Mouse (Mus musculus) hindbrain, embryonic 16.5 days (tissue): ENCODE results near the gene Metrnl. TPM values are rescaled to one million over a fixed set of nuclear protein-coding genes. Genes with fewer than 3 reads are reported as not detected.
A peak's percentile ranks its signal among the peaks of the same experiment; 100 is the strongest.

Experiments used
- ATAC-seq: fragments of 200-750 bp; cut with Nextera tagmentation; 2 replicates; pipeline ENCODE4 v1.8.0; 2017; ENCODE audit warnings: moderate TSS enrichment, moderate library complexity
- H3K27ac ChIP-seq: fragments of 300-500 bp; sonication (generic); 2 replicates; pipeline ENCODE4 v1.5.1; 2014; ENCODE audit warnings: low read depth, mild to moderate bottlenecking, control low read depth, low read length, moderate library complexity
- H3K27me3 ChIP-seq: fragments of 300-500 bp; sonication (generic); replicated peaks from 2 replicates; pipeline ENCODE4 v1.6.1; 2014; ENCODE audit warnings: low read length; ENCODE audit not compliant: control insufficient read depth, insufficient read depth
- H3K36me3 ChIP-seq: fragments of 300-500 bp; sonication (generic); 2 replicates; pipeline ENCODE4 v1.6.1; 2014; ENCODE audit warnings: mild to moderate bottlenecking, low read length, moderate library complexity, mixed read lengths; ENCODE audit not compliant: control insufficient read depth, insufficient read depth
- H3K4me1 ChIP-seq: fragments of 300-500 bp; sonication (generic); 2 replicates; pipeline ENCODE4 v1.6.1; 2014; ENCODE audit warnings: low read depth, low read length; ENCODE audit not compliant: control insufficient read depth, insufficient read depth
- H3K4me2 ChIP-seq: fragments of 300-500 bp; sonication (generic); 2 replicates; pipeline ENCODE4 v1.6.1; 2014; ENCODE audit warnings: mild to moderate bottlenecking, low read length, control low read depth, moderate library complexity
- H3K4me3 ChIP-seq: fragments of 300-500 bp; sonication (generic); 2 replicates; pipeline ENCODE4 v1.5.1; 2014; ENCODE audit warnings: mild to moderate bottlenecking, low read length, control low read depth, moderate library complexity
- H3K9ac ChIP-seq: fragments of 300-500 bp; sonication (generic); 2 replicates; pipeline ENCODE4 v1.6.1; 2014; ENCODE audit warnings: low read depth, mild to moderate bottlenecking, control low read depth, low read length, moderate library complexity
- H3K9me3 ChIP-seq: fragments of 300-500 bp; sonication (generic); 2 replicates; pipeline ENCODE4 v1.6.1; 2014; ENCODE audit warnings: mild to moderate bottlenecking, low read length, moderate library complexity; ENCODE audit not compliant: control insufficient read depth
- WGBS: fragments of 180-500 bp; shearing (Covaris S2); extraction: QIAGEN DNeasy Blood & Tissue Kit; methylation state at CpG from one replicate; pipeline ENCODE4 v1.1.7; 2014; 5-methylcytosine and 5-hydroxymethylcytosine counted together
- polyA plus RNA-seq: library from polyadenylated mRNA; unstranded; fragments of >200 nt; fragmentation: Nextera tagmentation; extraction: Ambion mirVana; gene quantifications from 2 replicates; pipeline ENCODE4 v1.2.1, GENCODE M21; 2015

Gene Metrnl
- polyA plus RNA-seq, 1 experiment from 2014 or later = 29.5 TPM

DNA sequence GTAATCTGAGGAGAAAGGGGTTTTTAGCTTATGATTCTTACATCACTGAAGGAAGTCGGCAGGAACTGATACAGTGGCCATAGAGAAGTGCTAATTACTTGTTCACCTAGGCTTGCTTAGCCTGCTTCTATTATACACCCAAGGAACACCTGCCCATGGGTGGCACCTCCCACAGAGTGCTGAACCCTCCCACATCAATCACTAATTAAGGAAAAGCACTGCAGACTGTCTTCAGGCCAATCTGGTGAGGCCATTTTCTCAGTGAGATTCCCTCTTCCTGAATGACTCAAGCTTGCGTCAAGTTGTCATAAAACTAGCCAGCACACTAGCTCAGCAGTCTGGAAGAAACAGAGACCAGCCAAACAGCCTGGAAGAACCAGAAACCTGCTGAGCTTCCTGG, 21.8 kb upstream of the Metrnl start:
- Histone ChIP-seq H3K4me2 (no peak overlapping the region), H3K27me3 (no peaks in the 10 kb centered on the region), H3K4me3 (no peak overlapping the region), H3K36me3 (no peaks in the 10 kb centered on the region), H3K9ac (no peak overlapping the region), H3K27ac (no peak overlapping the region), H3K9me3 (no peaks in the 10 kb centered on the region), H3K4me1 (no peaks in the 10 kb centered on the region)
- WGBS = 81% methylated on average over 2 of the region's 2 CpGs
- ATAC-seq = no peak

DNA sequence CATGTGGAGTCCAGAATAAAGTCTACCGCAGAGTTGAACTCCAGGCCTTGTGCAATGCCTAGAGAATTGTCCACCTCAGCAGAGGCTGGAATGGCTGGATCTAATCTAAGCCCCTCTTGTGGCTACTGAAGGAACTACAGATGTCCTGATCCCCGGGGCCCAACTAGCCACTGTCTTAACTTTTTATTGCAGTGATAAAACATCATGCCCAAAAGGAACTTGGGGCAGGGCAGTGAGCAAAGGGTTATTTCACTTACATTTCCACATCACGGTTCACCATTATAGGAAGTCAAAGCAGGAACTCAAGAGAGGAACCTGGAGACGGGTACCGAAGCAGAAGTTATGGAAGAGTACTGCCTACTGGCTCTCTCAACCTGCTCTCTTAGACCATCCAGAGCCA, 20.6 kb upstream of the Metrnl start:
- Histone ChIP-seq H3K27me3 (no peaks in the 10 kb centered on the region), H3K36me3 (no peaks in the 10 kb centered on the region), H3K27ac (no peak overlapping the region), H3K9ac (no peak overlapping the region), H3K4me1 (no peaks in the 10 kb centered on the region), H3K4me3 (no peak overlapping the region), H3K9me3 (no peaks in the 10 kb centered on the region), H3K4me2 (no peak overlapping the region)
- 76% methylated on average over 5 of the region's 5 CpGs for WGBS
- no peak for ATAC-seq

DNA sequence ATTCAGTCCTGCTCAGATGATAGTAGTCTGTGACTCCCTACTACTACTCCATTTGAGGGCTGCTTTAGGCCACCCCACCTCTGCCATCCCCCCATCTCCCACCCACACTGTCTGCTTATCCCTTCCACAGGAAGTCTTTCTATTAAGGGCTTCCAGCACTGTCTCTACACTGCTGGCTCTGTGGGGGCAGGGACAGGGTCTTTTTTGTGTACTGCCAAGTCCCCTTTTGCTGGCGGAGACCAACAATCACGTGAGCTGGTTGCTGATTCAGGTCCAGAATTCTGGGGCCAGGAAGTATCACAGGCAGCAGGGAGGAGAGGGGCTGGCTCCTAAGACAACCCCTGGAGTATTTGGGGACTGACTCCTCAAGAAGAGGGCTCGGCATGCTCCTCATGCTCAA, 18.1 kb upstream of the Metrnl start:
- no peaks in the 10 kb centered on the region for H3K36me3 ChIP-seq
- 31% methylated on average over 3 of the region's 3 CpGs for WGBS
- peak; percentile 93 for ATAC-seq
- H3K27ac ChIP-seq = peak overlapping the region; percentile 64; the same call in 1 of the 2 replicates
- no peaks in the 10 kb centered on the region for H3K4me1 ChIP-seq
- H3K4me2 ChIP-seq = no peak overlapping the region
- H3K4me3 ChIP-seq = no peak overlapping the region
- H3K27me3 ChIP-seq = no peaks in the 10 kb centered on the region
- no peaks in the 10 kb centered on the region for H3K9me3 ChIP-seq
- no peak overlapping the region for H3K9ac ChIP-seq

DNA sequence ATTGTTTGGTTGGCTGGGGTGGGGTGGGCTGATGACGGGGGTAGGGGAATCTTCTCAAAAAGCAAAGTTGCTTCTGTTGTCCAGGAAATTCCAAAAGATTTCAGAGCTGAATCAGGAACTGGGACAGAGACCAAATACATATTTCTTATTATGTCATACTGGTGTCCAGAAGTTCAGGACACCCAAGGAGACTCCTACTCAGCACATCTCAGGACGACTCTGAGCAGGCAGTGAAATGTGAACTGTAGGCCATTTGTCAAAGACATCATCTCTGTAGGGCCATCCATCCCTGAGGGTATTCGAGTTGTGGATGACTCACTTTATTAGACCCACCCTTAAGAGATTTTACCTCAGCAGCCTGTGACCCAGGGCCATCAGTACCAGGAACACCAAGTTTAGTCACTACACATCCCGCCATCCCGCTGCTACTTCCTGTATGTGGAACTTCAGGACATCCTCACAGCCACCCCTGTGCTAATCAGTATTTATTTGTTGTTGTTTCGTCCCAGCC, 15.8 kb upstream of the Metrnl start:
- no peak overlapping the region for H3K9ac ChIP-seq
- H3K36me3 ChIP-seq = no peaks in the 10 kb centered on the region
- 76% methylated on average over 6 of the region's 6 CpGs for WGBS
- no peaks in the 10 kb centered on the region for H3K9me3 ChIP-seq
- no peaks in the 10 kb centered on the region for H3K27me3 ChIP-seq
- no peaks in the 10 kb centered on the region for H3K4me1 ChIP-seq
- H3K4me3 ChIP-seq = no peak overlapping the region
- no peak overlapping the region for H3K27ac ChIP-seq
- ATAC-seq = no peak
- no peak overlapping the region for H3K4me2 ChIP-seq

DNA sequence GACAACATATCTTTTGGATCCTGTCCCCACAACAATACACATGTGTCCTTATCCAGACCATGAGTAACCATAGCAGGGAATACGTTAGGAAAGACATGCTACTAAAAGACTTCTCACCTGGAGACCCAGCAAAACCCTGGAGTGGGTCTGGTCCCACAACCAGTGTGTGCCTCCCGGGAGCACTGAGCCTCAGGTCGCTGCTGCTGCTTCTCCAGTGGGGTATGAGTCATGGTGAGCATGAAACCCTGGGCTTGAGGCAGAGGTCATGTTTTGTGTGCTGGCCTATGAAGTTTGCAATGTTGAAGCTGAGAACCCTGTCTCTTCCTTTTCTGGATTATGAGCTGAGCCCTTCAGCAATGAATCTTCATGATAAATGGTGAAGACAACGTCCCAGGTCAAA, 15.3 kb upstream of the Metrnl start:
- 82% methylated on average over 4 of the region's 4 CpGs for WGBS
- H3K9ac ChIP-seq = no peak overlapping the region

DNA sequence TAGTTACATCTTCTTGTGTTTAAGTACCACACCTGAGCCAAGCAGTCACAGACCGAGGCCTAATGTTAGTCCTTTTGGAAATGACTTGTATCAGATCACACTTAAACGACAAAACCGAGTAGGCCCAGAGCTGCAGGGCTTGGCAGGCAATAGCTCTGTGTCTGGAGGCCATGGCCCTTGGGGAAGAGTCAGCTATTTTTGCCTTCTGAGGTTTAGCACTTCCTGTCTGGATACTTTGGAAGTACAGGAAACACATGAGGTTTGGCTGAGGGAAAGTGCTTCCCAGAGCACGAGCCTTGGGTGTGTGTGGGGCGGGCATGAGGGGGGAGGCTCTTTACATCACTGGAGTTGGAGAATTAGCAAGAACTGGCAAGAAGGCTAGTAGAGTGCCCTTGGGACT, 14.7 kb upstream of the Metrnl start:
- no peak overlapping the region for H3K4me2 ChIP-seq
- no peaks in the 10 kb centered on the region for H3K4me1 ChIP-seq
- no peaks in the 10 kb centered on the region for H3K27me3 ChIP-seq
- H3K9ac ChIP-seq = no peak overlapping the region
- no peaks in the 10 kb centered on the region for H3K9me3 ChIP-seq
- no peak overlapping the region for H3K4me3 ChIP-seq
- ATAC-seq = no peak
- H3K27ac ChIP-seq = no peak overlapping the region
- WGBS = 79% methylated on average over 5 of the region's 5 CpGs
- H3K36me3 ChIP-seq = no peaks in the 10 kb centered on the region

More for the DNA sequence above, 15.3 kb upstream of the Metrnl start:
- Histone ChIP-seq H3K4me3 (no peak overlapping the region), H3K36me3 (no peaks in the 10 kb centered on the region), H3K4me2 (no peak overlapping the region), H3K27me3 (no peaks in the 10 kb centered on the region), H3K27ac (no peak overlapping the region), H3K9me3 (no peaks in the 10 kb centered on the region), H3K4me1 (no peaks in the 10 kb centered on the region)
- no peak for ATAC-seq

DNA sequence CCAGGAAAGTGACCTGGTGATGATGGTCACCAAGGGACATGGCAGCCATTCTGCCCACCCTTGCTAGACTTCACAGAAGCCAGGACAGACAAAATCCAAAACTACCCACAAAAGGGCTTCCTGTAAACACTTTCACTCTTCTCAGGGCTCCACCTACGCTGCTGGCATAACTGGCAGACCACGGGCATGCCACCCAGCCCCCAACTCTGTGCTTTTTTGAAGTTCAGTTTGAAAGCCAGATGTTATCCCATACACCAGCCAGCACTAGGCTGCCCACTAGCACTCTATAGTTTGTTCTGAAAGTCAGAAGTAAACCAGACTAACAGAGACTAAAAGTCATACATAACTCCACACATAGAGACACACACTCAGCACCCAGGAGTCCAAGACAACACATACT, 13.3 kb upstream of the Metrnl start:
- Histone ChIP-seq H3K4me2 (no peak overlapping the region), H3K36me3 (no peaks in the 10 kb centered on the region), H3K4me3 (no peak overlapping the region), H3K27me3 (no peaks in the 10 kb centered on the region), H3K27ac (no peak overlapping the region), H3K9ac (no peak overlapping the region), H3K4me1 (no peaks in the 10 kb centered on the region), H3K9me3 (no peaks in the 10 kb centered on the region)
- 92% methylated on average over 2 of the region's 2 CpGs for WGBS
- ATAC-seq = no peak

DNA sequence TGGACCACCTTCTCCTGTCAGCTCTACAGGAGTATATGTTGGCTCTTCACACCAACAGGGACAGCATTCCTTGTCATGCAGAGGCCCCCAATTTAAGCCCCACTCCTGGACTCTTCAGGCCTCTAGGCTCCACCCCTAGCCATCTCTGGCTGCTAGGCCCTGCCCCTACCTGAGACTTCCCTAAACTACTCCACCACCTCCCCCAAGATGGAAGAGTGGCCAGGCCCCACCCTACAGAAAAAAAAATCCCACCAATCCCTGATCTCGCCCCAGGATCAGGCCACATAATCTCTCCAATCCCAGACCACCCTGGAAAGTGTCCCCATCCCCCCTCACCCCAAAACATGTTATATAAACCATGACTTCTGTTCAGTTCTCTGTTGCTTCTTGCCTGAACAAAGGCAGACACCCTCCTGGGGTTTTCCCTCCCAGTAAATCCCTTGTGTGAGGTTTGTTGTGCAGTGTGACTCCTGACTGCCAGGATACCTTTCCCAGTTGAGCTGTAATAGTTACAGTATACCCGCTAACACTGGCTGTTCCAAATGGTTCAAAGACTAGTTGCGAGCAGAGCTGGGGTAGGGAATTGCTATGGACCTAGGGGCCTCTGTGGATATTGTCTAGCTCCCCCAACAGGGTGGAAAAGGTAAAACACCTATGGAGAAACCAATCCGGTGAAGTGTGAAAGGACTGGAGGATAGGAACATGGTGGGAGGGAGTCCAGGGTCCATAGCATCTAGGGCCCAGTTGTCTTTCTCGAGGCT, 5.9 kb upstream of the Metrnl start:
- H3K4me2 ChIP-seq = no peak overlapping the region
- H3K9ac ChIP-seq = no peak overlapping the region
- no peaks in the 10 kb centered on the region for H3K9me3 ChIP-seq
- ATAC-seq = no peak
- H3K4me1 ChIP-seq = no peaks in the 10 kb centered on the region
- H3K27me3 ChIP-seq = no peaks in the 10 kb centered on the region
- no peak overlapping the region for H3K4me3 ChIP-seq
- no peak overlapping the region for H3K27ac ChIP-seq
- no peaks in the 10 kb centered on the region for H3K36me3 ChIP-seq
- 80% methylated on average over 5 of the region's 5 CpGs for WGBS

DNA sequence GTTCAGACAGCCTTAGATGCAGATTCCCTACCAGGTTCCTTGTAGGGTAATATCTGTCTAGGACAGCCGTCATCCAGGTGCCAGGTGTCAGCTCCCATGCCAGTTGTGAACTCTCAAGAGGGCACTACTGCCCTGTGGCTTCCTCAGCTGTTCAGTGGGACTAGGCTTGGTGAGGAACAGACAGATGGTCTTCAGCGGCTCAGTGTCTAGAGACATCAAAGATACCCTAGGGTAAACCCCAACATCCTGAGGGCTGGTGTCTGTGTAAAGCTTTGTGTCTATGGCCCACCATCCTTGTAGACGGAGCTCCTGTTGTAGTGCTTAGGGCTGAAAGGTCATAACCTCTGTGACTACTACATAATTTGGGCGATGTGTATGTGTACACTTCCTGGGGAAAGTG, 4.1 kb upstream of the Metrnl start:
- Histone ChIP-seq H3K4me2 (no peak overlapping the region), H3K36me3 (no peaks in the 10 kb centered on the region), H3K4me1 (peaks cover 2% of the 10 kb centered on the region; the same call in 1 of the 2 replicates), H3K27ac (no peak overlapping the region), H3K9ac (no peak overlapping the region), H3K4me3 (no peak overlapping the region), H3K9me3 (no peaks in the 10 kb centered on the region), H3K27me3 (no peaks in the 10 kb centered on the region)
- WGBS = 91% methylated on average over 4 of the region's 4 CpGs
- ATAC-seq = no peak
